Mouse (Mus musculus): ENCODE results near the gene C1ql3. TPM values are rescaled to one million over a fixed set of nuclear protein-coding genes. Genes with fewer than 3 reads are reported as not detected.

Gene C1ql3
- polyA plus RNA-seq, 1 experiment from 2014 or later: 0.10 TPM

Other genes starting within 250 kb of the C1ql3 start
- gene Pter, start 87.8 kb downstream of the C1ql3 start, polyA plus RNA-seq (2015; fragmentation: Nextera tagmentation; extraction: Ambion mirVana): 39.1 and 43.1 TPM in 2 replicates